Mouse (Mus musculus) c-Kit-negative CD71-positive TER-119-positive erythroid progenitor cells, embryonic 14.5 days (primary cell): ENCODE results near the gene Nfil3.
A peak's percentile ranks its signal among the peaks of the same experiment; 100 is the strongest.

Experiments used
- DNase-seq: peaks from one replicate; pipeline ENCODE4 v3.0.0-alpha.2; 2013; ENCODE audit warnings: low read depth, low spot score

The Nfil3 gene

DNA sequence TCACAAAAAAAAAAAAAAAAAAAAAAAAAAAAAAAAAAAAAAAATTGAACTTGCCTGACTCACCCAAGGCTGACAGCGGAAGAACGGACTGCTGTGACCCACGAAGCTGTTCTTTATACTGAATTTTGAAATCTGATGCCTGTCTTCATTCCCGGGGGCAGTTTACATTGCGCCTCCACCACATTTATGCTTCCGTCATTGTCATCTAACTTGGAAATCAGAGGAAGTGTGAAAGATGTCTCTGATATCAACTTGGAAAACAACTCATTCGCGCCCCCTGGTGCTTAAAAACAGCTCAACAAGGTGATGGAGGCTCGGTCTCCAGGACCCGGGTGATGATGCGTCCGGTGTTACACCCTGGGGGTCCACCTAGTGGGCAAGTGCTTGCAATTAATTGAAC lies 1.8 kb upstream of the Nfil3 start:
- DNase-seq, result peak; percentile 40

DNA sequence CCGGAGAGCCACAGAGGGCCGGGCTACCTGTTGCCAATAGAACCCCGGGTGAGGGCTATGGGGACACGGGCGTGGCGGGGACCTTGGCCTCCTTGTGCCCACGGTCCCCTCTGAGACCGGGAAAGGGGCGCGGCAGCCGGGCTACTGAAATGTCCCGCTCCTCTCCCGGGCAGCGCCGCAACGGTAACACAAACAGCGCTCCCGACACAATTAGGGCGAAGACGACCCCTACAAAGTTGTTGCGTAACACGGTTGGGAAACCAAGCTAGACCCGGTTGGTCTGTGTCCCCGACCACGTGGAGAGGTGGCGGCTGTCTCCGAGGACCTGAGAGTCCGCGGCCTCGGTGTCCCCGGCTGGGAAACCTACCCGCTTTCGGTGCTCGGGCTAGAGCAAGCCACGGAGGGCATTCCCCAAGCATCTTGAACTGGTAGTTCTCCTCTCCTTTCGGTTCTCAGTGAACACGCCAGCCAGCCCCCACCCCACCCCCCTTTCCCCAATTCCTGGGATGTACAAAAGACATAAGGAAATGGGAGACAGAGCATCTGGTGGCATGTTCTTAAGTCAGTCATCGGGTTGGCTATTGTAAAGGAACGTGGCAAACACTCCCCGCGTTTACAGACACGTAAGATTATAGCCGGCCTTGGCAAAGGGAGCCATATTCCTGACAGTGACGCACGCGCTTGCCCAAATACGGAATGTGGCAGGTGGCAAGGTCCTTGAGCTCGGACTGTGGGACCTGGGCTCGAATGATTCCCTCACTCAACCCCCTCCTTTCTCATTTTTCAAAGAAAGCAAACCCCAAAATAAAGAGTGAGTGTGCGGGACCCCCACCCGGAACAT lies 788 bp upstream of the Nfil3 start:
- no peak for DNase-seq

DNA sequence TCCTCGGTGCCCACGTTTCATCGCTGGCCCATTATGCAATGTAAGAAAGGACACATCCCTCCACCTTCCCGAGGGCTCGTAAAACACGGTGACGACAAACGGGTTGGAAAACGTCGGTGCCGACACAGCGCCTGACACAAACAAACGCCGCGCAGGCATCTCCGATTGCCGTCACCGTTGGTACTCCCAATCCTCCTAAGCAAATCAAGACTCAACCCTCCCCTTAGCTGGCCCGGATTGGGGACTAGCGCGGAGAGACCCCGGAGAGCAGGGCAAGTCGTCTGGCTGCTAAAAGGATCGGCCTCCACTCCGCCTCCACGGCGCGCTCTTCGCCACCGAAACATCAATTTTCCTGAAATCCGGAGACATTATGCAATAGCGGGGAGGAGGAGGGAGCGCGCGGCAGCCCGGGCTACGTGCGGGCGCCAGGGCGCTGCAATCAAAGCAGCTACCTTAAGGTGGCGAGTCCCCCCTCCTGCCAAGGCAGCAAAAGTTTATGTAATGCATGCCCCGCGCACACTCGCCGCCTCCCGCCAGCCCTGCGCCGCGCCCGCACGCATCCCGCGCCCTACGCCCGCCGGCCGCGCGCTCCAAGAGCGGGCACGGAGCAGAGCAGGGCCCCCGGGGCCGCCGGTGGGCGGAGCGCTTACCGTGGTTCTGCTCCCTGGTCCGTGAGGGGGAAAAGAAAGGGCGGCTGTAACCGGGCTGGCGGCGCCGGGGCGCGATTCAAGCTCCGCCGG lies 492 bp downstream of the Nfil3 start:
- no peak for DNase-seq

DNA sequence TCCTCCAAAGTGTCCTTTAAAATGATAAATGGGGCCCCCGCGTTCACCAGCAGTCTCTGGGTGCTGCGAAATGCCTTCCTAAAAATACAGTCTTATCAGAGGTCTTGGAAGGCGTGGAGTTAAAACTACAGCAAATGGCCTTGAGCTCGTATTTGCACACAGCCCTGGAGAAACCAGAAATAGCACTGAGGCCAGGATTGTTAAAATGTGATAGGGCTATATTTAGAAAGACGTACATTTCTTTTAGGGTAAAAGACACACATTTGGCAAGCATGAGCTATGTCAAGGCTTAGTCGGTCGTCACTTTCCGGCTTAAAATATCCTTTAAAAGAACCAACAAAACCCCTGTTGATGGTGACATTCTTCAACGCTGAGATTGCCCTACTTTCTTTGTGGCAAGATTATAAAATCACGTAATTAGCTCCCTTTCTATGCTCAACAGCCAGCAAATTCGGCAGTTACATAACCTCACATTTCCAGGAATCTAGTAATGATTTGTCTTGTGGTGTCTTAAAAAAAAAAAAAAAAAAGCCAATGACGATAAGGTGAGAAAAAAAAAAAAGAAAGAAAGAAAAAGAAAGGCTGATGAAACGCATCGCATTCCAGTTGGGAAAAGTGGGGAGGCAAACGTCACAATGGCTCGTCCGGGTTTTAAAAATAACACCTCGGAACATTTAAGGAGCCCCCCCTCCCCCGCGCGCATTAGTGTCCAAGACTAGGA lies 1.4 kb downstream of the Nfil3 start:
- DNase-seq, result no peak

DNA sequence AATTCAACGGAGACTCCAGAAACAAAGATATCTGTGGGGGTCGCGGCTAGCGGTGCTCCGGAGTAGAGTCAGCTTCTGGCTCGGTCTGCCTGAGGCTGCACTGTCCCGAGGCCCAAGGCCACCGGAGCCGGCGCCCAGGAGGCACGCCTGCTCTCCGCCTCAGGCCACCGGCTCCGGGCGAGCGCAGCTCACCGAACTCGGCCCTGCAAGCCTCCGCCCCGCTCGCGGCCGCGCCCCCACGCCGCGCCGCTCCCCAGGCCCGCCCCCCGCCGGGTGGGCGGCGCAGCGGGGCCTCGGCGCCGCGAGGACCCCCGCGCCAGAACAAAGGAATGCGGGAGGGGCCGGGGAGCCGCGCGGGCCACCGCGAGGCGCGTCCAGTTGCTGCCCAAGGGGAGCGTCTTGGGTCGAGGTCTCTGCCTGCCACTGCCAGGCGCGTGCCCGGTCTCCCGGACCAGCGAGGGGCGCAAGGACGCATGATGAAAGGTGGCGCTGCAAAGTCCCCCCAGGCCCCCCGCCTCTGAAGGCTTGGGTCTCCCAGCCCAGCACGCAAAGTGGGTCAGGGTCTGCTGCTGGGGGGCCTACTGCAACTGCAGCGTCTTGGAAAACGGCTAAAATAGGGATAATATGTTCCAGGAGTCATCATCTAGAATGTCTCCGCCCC lies 2.4 kb downstream of the Nfil3 start:
- no peak for DNase-seq

DNA sequence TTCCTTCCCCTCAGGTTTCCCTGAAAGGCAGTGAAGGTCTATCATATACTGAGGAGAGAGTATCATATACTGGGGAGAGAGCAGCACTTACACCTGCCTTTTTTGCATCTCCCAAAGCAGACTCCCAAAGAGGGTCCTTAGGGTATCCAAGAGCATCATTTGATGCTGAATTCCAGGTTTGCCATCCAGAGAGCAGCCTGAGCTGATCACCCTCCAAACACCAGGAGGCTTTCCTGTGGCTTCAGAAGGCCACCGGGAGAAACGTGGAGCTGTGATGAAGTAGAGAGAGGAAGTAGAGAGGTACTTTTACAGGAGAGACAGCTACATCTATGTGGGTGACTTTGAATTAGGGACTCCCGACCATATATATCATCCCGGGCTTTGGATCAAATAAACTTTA lies 3.1 kb downstream of the Nfil3 start:
- DNase-seq, result no peak

DNA sequence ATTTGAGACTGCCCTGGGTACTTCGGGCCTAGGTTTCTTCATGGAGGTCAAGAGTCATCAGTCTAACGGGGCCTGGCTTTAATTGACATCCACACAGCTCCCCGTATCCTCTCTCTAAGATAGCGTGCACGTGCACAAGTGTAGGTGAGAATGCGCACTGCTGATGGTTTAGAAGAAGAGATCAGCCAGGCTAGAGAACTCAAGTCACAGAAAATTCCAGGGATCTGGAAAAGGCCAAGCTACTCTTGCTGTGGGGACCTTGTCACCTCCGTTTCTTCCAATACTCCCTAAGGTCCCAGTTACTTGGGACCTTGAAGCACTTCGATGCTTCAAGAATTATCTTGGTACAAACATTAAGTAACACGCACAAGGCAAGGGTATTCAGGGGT lies 3.7 kb downstream of the Nfil3 start:
- DNase-seq, result no peak

DNA sequence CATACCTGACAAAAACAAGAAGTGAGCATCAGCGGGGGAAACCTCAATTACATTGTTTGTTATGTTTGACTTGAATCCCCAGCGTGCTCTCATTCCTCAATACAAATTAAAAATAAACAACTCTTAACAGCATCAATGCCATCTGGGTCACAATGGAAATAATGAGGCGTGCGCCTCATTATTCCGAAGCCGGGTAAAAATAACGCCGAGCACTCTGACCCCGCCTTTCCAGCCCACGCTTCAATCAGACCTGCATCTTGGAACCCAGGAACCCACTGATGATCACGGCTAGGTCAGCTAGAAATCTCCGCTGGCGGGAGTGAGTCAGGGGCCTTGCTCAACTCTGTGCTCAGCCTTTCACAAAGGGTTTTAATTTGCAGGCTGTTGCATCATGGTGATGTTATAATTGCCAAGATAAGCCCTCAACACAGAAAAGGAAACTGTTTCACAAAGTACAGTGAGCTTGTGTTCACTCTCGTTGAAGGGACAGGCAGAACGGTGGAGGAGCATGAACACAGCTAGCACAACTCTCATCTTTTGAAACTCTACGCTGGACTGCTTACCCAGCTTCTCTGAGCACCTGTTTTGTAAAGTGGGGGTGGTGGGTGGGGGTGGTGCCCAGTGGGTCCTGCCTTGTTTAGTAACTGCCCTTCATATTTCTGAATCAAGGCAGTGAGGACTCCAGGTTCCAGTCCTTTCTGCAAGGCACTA lies 4.2 kb downstream of the Nfil3 start:
- DNase-seq, result no peak

DNA sequence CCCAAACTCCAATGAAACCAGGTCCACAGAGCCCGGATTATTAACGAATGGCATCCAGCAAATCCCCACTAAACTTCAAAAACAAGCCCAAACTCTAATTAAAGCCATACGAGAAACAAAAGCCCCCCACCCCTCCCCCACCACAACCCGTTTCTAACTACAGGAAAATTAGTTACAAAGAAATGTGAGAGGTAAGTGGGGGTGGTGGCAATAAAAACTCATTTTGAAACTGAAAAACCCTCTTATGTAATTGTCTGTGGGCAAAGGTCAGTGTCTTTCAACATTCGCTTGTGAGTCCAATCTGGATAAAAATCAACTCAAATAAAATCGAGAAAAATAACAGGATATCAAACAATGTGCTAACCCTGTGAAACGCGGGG lies 4.8 kb downstream of the Nfil3 start:
- DNase-seq, result no peak

DNA sequence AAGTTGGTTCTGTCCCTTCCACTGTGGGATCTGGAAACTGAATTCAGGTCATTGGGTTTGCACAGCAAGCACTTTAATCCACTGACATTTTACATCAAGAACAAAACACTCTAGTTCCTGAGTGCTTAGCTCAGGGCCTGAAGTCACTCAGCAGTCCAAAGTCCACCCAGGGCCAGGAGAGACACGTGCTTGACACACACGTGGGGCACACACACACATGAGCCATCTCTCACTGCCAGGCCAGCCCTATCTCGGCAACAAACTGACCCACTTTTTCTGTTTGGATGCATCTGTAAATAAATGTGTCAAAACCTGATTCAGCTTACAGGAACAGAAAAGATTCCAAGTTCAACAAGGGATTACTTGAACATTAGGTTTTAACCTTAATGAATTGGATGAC lies 6.2 kb downstream of the Nfil3 start:
- DNase-seq, result no peak

DNA sequence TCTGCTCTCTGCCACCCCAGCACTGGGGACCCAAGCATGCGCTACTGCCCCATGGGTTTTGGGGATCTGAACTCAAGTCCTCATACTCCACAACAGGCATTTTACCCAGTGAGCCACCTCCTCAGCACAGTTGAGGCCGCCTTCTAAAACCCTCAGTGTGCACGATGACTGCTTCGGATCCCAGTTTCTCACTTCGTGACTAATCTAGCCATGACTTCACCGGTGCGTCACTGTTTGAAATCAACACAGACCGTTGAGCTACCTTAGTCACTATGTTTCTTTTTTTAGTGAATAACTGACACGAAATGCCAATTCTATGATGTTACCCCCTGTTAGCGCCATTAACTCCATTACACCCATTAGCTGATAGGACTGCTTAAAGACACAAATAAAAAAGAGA lies 7.4 kb downstream of the Nfil3 start:
- no peak for DNase-seq

DNA sequence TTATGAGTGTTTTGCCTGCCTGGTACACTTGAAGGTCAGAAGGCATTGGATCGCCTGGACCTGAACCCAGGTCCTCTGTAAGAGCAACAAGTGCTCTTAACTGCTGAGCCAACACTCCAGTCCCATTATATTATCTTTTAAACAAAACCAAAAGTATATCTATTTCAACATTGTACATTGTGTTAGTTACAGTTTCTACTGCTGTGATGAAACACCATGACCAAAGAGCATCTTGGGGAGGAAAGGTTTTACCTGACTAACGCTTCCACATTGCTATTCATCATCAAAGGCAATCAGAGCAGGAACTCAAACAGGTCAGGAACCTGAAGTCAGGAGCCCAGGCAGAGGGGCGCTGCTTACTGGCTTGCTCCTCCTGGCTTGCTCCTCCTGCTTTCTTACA lies 8.2 kb downstream of the Nfil3 start:
- no peak for DNase-seq

DNA sequence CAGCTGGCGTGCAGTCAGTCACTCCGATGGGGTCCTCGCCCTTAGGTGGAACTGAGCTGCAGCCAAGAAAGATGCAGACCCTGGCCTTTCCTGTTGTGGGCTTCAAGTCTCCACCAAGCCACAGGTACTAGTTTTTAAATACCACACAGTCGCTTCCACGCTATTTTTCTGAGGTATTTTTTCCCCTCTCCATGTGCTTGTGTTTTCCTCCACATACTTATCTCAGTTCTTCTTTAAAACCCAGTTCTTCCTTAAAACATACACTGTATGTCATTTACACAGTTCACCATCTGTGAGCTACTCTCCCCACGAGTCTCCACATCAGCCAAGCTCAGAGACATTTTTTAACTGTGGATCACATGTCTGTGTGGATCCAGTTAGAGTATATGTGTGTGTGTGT lies 10.0 kb downstream of the Nfil3 start:
- DNase-seq, result no peak

DNA sequence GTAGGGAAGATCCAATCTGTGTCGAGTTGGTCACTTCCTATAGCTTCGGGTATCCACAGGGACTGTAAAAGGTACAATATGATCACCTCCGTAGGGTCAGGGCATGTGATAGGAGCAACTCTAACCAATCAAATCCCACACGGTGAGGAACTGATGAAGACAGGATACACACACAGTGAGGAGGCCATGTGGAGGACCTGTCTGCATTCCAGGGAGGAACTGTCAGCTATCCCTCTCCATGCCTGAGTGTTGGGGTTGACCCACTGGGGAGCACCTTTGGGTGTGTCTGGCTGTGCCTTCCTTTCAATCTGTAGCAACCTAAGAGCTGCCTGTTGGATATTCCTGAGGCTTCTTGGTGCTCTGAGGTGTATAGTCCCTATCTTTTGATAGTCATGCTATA lies 18.0 kb downstream of the Nfil3 start:
- no peak for DNase-seq

DNA sequence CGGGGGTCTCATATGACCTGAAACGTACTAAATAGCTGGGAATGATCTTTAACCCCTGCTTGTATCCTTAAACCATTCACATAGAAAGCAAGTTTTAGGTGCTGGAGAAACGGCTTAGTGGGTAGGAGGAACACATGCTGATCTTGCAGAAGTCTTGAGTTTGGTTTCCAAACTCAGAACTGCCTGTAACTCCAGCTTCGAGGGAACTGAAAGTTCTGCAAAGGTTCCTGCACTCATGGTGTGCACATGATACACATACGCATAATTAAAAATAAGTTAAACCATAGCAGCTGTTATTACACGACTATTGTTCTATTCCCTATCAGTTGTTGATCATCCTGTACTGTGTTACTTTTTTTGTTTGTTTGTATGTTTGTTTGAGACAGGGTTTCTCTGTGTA lies 18.5 kb downstream of the Nfil3 start:
- no peak for DNase-seq

DNA sequence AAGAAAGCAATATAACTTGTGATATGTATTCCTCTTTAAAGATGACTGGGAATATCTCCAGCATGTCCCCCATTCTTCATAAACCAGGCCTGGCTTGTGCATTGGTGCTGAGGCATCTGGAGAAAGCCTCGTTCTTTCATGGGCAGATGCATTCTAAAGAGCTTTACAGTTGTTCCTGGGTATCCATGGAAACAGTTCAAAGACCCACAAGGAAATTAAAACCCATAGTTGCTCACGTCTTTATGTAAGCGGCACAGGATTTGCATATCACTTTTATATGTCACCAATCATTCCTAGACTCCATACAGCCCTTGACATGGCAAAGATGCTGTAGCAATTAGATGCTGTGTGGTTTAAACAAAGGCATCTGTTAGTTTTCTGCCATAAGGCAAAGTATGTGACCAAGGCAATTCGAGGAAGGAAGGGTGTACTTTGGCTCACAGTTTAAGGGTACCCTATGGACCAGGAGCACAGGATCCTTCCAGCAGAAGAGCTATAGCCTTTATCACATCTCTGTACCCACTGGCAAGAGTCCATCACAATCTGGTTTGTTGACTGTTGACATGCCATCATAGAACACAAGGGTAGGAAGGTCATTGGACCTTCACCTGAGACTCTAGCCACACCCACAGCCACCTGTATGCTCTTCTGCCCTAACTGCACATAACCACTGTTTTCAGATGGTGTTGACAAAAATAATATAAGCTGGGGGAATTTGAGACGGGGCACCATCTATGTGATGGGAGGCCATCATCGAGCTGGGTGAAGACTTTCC lies 26.9 kb downstream of the Nfil3 start:
- no peak for DNase-seq

DNA sequence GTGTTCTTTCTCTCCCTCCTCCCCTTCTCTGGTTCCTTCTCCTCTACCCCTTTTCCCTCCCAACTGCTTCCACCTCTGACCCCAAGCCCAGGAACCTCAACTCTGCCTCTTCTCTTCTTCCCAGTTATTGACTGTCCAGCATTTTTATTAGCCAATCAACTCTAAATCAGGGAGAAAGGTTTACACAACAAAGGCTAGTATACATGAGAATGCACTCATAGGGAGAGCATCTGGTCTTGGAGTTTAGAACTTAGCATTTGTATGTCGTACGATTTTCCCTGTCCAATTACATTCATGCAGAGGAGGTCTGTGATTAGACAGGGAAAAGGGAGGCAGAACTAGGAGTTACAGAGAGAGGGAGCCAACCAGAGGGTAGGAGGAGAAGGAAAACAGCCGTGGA lies 31.7 kb downstream of the Nfil3 start:
- DNase-seq, result no peak

DNA sequence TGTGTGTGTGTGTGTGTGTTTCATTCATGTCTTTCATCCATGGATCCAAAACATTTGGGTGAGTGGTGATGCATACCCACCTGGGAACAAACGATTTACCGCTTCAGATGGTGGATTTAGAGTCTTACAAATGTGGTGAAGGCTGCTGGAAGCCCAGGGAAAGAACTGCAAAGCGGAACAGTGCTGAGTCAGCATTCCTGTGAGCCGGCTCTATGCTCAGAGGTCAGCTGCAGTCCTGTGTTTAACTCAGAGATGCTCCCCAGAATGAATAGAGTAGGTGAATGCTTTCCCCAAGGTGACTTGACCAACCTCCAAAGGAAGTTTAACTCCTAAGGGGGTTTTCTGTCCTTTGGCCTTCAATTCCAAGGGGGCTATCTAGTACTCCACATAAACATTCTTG lies 33.3 kb downstream of the Nfil3 start:
- DNase-seq, result no peak

DNA sequence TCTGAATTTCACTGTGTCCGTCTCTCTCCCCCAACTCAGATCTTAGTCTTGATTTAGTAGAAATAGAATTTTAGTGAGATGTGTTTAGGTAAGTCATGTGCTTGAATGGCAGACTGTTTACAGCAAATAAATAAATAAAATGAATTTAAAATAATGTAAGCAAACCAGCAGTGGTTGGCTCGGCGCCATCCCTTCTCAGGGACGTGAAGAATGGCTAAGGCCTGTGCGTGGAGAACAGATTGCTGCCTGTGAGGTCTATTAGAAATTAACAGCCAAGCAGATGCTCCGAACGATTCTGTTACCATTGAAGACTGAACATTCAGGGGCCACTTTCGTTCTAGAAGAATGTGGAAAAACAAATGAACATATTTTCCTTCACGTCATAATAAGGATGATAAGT lies 35.1 kb downstream of the Nfil3 start:
- DNase-seq, result no peak

DNA sequence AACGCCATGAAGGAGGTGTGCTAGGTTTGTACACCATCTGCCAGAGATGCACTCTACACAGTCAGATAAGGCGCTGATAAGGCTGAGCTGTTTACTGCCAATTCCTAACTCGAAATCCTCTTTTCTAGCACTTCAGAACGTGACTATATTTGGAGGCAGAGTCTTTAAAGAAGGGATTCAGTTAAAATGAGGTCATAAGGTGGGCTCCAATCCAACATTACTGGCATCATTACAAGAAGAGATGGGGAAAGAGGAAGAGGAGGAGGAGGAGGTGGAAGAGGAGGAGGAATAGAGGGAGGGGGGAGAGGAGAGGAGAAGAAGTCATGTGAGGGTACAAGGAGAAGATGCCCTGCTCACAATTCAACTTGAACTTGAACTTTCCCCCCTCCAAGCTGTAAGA lies 36.8 kb downstream of the Nfil3 start:
- no peak for DNase-seq

DNA sequence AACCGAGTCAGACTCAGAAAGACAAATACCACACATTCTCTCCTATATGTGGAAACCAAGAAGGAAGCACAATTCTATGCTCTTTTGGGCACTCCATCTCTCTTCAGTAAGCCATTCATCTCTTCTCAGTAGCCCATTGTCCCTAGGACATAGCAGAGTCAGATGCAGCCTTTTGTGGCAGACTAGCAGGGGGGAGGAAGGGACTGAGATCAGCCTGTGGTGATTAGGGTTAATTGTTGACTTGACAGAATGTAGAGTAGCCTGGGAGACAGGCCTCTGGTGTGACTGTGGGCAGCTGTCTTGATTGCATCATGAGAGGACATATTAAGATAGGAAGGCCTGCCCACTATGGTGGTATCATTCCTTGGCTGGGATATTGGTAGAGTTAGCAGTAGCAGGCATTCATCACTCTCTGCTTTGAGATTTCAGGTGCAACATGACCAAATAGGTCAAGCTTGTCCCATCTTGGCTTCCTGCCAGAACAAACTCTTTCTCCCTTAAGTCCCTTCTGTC lies 37.9 kb downstream of the Nfil3 start:
- DNase-seq, result no peak
